Mouse (Mus musculus): ENCODE results near the gene Ankrd12.

Gene Ankrd12

GRCm38 (mm10) chr17:65931525-65931924 is 145.4 kb downstream of the Ankrd12 start:
- DNase-seq (ENCODE audit: low read depth in 1 of 2, low spot score in 2 of 2), result no peak

DNA sequence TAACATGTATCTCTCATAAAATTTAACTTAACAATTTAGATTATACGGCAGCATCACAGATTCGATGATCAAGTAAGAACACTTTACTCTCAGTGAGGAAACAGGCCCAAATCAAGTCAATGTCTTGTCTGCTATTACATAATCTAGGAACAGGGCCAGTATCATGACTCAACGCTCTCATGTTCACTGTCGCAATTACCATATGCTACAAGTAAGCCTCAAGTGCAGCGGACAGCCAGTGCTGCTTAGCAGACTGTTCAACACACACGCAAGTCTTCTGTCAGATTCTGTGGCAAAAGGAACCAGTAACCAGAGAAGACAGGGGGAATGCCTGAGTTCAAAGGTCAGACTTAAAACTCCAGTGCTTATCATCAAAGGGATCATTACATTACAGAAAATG is 145.9 kb downstream of the Ankrd12 start:
- peak in 1 of 2 experiments; percentile 32 for DNase-seq (ENCODE audit: low read depth in 1 of 2, low spot score in 2 of 2)

- no peak for DNase-seq (ENCODE audit: low read depth in 1 of 2, low spot score in 2 of 2)
Measured at GRCm38 (mm10) chr17:65930158-65930826, 146.6 kb downstream of the Ankrd12 start.

DNA sequence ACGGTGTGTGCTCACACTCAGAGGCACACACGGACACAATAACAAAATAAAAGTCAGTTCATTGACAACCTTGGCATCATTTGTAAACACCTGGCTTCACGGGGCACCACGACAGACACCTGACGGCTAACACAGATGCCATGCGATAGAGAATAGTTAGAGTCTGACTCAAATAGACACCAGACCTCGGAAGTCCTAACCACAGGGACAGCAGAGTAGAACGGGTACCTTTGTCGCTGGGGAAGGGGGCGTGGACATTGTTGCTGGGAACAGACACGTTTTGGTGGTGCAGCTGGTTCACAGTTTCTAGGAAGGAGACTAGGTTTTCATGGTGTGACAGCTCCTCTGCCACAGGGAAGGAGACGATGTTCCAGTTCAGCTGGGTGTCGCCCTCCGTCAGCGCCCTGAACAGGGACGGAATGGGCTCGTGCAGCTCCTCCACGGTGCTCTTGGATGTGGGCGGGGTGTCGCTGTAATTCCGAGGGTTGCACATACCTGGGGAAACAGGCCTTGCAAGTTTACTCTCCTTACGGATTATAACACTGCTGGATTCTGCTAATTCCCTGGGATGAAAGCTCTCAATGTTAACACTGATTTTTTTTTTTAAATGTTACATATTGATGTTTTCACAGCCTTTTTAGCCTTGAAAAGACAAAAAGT is 147.4 kb downstream of the Ankrd12 start:
- no peak for DNase-seq (ENCODE audit: low read depth in 1 of 2, low spot score in 2 of 2)

GRCm38 (mm10) chr17:65927077-65927476 is 149.8 kb downstream of the Ankrd12 start:
- DNase-seq (ENCODE audit: low read depth in 1 of 2, low spot score in 2 of 2), result no peak

DNA sequence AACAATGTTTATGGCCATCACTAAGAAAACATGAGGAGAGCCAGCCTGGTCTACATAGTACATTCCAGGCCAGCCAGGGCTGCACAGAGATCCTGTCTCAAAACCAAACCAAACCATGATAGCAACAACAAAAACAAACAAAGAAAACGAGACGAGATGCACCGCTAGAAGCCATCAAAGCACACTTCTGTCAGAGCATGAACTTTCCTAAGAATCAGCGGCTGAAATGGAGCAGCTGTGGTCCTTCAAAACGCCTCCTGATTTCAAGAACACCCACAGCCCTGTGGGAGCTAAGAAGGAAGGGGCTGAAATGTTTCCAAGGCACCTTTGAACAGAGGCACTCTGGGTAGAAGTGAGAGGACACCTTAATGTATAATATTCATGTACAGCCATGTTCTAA is 152.7 kb downstream of the Ankrd12 start:
- DNase-seq (ENCODE audit: low read depth in 1 of 2, low spot score in 2 of 2), result no peak

DNA sequence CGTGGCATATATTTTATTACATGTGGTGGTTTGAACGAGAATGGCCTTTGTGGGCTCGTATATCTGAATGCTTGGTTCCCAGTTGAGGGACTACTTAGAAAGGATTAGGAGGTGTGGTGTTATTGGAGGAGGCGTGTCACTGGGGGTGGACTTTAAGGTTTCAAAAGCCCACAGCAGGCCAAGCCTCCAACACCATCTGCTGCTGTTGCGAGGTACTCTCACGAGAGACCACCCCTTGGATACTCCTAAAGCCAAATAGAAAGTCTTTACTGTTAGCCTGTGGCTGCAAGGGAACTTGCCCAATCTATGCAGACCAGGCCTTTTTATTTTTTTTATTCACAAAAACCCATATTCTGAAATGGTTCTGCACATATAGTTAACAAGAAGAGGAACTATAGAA is 154.9 kb downstream of the Ankrd12 start:
- DNase-seq (ENCODE audit: low read depth in 1 of 2, low spot score in 2 of 2), result no peak

DNA sequence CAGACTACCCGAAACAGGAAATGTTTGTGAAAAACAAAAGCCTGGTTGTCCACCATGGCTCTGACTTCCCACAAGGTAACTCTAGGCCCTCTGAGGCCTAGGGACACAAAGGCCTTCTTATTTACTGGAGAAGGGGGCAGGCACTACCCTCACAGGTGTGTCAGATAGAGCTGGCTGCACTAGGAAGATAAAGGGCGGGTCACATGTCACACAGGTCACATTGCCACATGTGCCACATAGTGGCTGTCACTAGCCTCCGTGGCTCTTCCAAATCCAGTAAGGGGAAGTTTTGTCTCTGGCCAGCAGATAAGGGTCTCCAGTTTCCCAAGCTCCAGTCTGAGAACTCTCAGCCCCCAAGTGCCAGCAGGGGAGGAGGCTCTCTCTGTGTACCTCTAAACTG is 157.7 kb downstream of the Ankrd12 start:
- no peak for DNase-seq (ENCODE audit: low read depth in 1 of 2, low spot score in 2 of 2)

DNA sequence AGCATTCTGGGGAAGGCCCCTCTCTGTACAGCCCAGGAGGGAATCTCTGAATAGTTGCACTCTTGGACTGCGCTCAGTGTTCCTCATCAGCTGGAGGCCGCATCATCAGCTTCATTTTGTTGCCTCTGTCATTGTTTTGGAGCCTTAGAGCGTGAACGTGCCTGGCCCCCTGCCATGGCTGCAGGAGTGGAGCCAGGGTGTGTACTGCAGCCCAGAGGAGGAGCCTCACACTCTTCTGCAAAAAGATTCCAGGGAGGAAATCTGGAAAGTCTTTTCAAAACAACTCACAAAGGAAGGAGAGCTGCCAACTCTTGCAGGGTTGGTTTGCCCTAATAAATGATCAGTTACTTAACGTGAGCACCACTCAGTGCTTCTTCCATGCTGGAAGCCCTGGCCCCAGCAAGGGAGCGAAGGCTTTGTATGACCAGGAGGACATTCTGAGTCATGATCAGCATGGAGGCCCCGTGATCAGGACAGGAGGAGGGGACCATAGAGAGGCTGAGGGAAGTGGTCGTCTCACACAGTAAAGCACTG is 160.7 kb downstream of the Ankrd12 start:
- no peak for DNase-seq (ENCODE audit: low read depth in 1 of 2, low spot score in 2 of 2)

Data from monocyte, adult 2 months (primary cell).